Mouse (Mus musculus): ENCODE results near the gene Sgk1.

Sgk1 gene

DNA sequence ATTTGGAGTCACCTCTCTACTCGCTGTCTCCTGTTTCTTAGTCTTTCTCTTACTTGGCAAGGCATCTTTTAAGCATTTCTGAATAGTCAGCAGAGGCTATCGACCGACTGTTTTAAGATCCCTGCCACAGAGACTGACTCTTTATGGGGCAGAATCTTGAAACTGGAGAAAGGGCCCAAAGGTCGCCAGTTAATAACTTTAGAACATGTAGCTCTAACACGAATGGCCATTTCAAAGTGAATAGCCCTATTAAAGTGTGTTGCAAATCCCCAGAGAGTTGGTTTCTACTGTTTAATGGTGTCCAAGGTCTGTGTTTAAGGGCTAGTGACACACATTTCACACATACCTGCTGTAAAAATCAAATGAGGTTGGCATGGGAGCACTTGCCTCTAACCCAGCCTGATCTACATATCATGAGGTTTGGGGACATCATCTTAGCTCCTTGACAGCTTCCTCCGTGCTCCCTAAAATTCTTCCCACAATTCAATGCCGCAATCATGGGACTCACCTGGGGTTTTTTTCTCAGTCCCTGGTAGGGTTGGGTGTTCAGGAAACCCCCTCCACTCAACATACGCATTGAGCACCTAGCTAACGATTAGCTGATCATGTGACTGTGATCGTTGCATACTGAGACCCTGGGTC lies 125.3 kb downstream of the Sgk1 start:
- DNase-seq, result no peak

- DNase-seq, result peak; percentile 69
Measured at GRCm38 (mm10) chr10:22007802-22008172, 125.8 kb downstream of the Sgk1 start.

GRCm38 (mm10) chr10:22010088-22010818 lies 128.3 kb downstream of the Sgk1 start:
- peak; percentile 89 for DNase-seq

GRCm38 (mm10) chr10:22017469-22018159 lies 135.6 kb downstream of the Sgk1 start:
- no peak for DNase-seq

GRCm38 (mm10) chr10:22018618-22019017 lies 136.6 kb downstream of the Sgk1 start:
- DNase-seq, result no peak

GRCm38 (mm10) chr10:22034303-22034702 lies 152.3 kb downstream of the Sgk1 start:
- peak; percentile 37 for DNase-seq

DNA sequence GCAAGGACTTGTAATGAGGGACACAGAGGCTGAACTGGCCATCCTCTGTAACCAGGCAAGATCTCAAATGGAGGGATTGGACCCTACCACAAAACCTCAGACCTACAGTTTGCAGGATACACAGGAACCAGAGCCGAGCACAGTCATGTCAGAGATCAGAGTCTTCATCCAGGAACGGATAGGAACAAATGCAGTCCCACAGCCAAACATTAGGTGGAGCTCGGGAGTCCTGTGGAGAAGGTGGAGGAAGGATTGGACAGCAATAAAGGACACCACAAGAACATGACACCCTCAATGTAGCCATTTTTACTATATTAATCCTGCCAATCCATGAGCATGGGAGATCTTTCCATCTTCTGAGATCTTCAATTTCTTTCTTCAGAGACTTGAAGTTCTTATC lies 154.3 kb downstream of the Sgk1 start:
- DNase-seq, result peak; percentile 75
